Mouse (Mus musculus) heart, postnatal 36 days (tissue): Measurements from ENCODE around the gene Gm21820. TPM values are rescaled to one million over a fixed set of nuclear protein-coding genes. Genes with fewer than 3 reads are reported as not detected.
"Not testable (repeated sequence)": the region's sequence is repeated elsewhere in the genome, so short reads cannot be mapped to it uniquely, and the experiment has no call there.

ENCODE experiments used
- DNase-seq, 2 experiments: peaks; one replicate each; pipeline ENCODE4 v3.0.0; 2021 to 2022
- intact Hi-C: fragments of 180-260 bp; cut with DNase I; formaldehyde crosslinking; loops from one replicate; pipeline ENCODE4 v1.15.1; 2025
- total RNA-seq, 2 experiments: library from RNA; stranded (reverse); gene quantifications; 2 replicates each; pipeline ENCODE4 v1.2.3; 2021

Gm21820 gene
- total RNA-seq, result not detected

DNA sequence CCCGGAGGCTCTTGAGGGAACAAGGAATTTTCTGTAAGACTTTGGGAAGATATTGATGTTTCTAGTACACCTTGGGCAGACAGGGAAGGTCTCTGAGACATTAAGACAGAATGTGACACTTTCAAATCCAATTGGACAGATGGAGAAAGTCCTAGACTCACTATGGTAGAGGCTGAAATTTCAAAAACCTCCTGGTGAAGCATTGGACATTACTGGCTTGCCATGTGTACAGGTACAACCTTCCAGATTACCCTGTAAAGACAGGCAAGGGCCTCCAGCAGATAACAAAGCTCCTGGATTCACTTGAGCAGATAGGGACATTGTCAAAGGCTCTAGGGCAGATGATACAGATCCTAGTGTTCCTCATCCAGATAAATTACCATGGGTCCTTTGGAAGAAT, at the start of gene Gm21820:
Gene Gm21820 (minus strand): TSS at position 101 of the 400 bp plus-strand sequence.
- DNase-seq, intact Hi-C loops: not testable (repeated sequence)

Other genes starting within 250 kb of the Gm21820 start
- gene Gm20918, start 205.5 kb downstream of the Gm21820 start, total RNA-seq, result not detected